Mouse (Mus musculus): Measurements from ENCODE around the gene Ppef1. TPM values are rescaled to one million over a fixed set of nuclear protein-coding genes. Genes with fewer than 3 reads are reported as not detected.

The Ppef1 gene
- polyA plus RNA-seq, 1 experiment from 2014 or later: 2.9 TPM

DNA sequence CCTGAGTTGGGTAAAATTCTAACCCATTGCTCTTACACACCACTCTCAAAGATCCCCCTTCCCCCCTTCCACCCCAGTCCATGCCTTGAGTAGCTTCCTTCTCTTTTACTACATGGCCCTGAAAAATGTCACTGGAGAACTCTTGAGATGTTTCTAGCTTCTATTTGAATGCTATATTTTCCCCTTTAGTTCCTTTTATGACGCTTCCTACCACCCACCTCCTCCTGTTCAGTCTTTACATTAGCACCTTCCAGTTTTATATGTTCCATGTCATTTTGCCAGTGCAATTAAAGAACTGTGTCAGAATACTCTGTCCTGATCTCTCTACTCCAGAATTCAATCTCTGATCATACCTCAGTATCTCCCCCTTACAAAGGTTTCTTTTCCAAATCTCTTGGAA, 65.6 kb downstream of the Ppef1 start:
- Histone ChIP-seq H3K4me1 (replicated peaks) (no peaks in the 10 kb centered on the region), H3K4me2 (no peak overlapping the region), H3K27ac (no peak overlapping the region), H3K27me3 (peaks cover 18% of the 10 kb centered on the region), H3K9ac (no peak overlapping the region), H3K9me3 (no peaks in the 10 kb centered on the region), H3K4me3 (no peak overlapping the region), H3K36me3 (no peaks in the 10 kb centered on the region)
- ATAC-seq (ENCODE audit: low FRiP score): no peak
- 82% methylated on average over 1 of the region's 1 CpGs for WGBS

DNA sequence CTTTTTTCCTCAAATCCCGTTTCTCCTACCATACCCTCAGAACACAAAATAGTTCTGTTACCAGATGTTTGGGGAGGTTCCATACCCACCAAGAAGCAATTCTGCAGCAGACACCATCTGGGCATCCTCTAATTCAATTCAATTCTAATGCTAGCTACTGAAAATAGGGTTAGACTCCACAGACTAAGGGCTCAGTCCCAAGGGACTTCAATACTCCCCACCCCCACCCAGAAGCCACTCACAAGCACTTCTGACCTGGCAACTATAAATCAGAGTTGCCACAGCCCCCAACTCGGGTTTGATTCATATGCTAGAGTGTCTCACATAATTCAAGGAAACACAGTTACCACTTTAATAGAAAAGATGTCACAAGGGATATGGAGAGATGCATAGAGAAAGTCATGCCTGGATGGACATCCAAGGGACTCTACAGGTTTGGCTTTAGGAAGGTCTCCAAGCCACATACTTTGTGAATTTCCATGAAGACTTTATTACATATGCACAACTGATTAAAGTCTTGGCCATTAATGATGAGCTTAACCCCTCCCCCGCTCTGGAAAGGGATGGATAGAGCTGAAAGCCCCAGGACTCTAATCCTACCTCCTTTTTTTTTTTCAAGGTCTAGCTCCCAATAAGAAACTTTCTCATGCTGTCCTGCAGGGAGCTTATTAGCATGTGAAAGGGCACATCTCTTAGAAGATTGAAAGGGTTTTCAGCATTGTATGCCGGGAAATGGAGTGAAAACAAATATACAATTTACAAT, 124.5 kb downstream of the Ppef1 start:
- Histone ChIP-seq H3K36me3 (no peaks in the 10 kb centered on the region), H3K4me1 (replicated peaks) (no peaks in the 10 kb centered on the region; the same call in 1 of the 2 replicates), H3K4me2 (no peak overlapping the region), H3K27ac (no peak overlapping the region), H3K27me3 (peaks cover 11% of the 10 kb centered on the region), H3K9me3 (no peaks in the 10 kb centered on the region), H3K9ac (no peak overlapping the region), H3K4me3 (no peak overlapping the region)
- 21% methylated on average over 4 of the region's 4 CpGs for WGBS
- ATAC-seq (ENCODE audit: low FRiP score): no peak

- Histone ChIP-seq H3K27ac (no peak overlapping the region), H3K4me1 (replicated peaks) (no peaks in the 10 kb centered on the region; the same call in 1 of the 2 replicates), H3K9me3 (no peaks in the 10 kb centered on the region), H3K4me2 (no peak overlapping the region), H3K4me3 (no peak overlapping the region), H3K27me3 (peaks cover 15% of the 10 kb centered on the region), H3K9ac (no peak overlapping the region), H3K36me3 (no peaks in the 10 kb centered on the region)
- ATAC-seq (ENCODE audit: low FRiP score): no peak
- WGBS: 46% methylated on average over 2 of the region's 2 CpGs
These were observed 125.1 kb downstream of the Ppef1 start for GRCm38 (mm10) chrX:160610482-160610881.

DNA sequence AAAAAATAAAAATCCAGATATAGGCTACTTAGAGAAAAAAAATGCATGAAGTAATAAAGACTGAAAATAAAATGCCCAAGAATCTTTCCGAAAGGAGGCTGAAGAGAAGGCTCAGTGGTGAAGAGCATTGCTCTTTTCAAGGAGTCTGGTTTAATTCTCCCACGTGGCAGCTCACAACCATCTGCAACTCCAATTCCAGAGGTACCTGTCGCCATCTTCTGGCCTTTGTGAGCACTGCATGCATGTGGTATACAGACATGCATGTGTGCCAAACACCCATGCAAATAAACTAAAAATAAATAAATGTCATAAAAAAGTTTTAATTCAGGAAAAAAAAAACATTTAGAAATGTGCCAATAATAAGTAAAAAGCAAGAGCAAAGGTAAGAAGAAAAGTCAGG, 125.7 kb downstream of the Ppef1 start:
- WGBS: 37% methylated on average over 3 of the region's 3 CpGs
- Histone ChIP-seq H3K9me3 (no peaks in the 10 kb centered on the region), H3K4me2 (no peak overlapping the region), H3K4me3 (no peak overlapping the region), H3K27ac (no peak overlapping the region), H3K4me1 (replicated peaks) (no peaks in the 10 kb centered on the region; the same call in 1 of the 2 replicates), H3K9ac (no peak overlapping the region), H3K27me3 (peaks cover 21% of the 10 kb centered on the region), H3K36me3 (no peaks in the 10 kb centered on the region)
- ATAC-seq (ENCODE audit: low FRiP score): no peak

- Histone ChIP-seq H3K27me3 (peaks cover 40% of the 10 kb centered on the region), H3K4me3 (no peak overlapping the region), H3K36me3 (no peaks in the 10 kb centered on the region), H3K4me2 (no peak overlapping the region), H3K27ac (no peak overlapping the region), H3K9ac (no peak overlapping the region), H3K4me1 (replicated peaks) (peaks cover 4% of the 10 kb centered on the region; the same call in 1 of the 2 replicates), H3K9me3 (no peaks in the 10 kb centered on the region)
- WGBS: 56% methylated on average over 6 of the region's 6 CpGs
- ATAC-seq (ENCODE audit: low FRiP score): no peak
These were observed 131.5 kb downstream of the Ppef1 start for GRCm38 (mm10) chrX:160603981-160604541.

GRCm38 (mm10) chrX:160603316-160603715, 132.2 kb downstream of the Ppef1 start:
- no peaks in the 10 kb centered on the region for H3K9me3 ChIP-seq
- ATAC-seq (ENCODE audit: low FRiP score): no peak
- H3K4me2 ChIP-seq: no peak overlapping the region
- 88% methylated on average over 2 of the region's 2 CpGs for WGBS
- H3K27me3 ChIP-seq: peaks cover 40% of the 10 kb centered on the region
- H3K4me3 ChIP-seq: no peak overlapping the region
- H3K4me1 ChIP-seq (replicated peaks): peaks cover 12% of the 10 kb centered on the region
- no peak overlapping the region for H3K9ac ChIP-seq
- H3K27ac ChIP-seq: no peak overlapping the region
- H3K36me3 ChIP-seq: no peaks in the 10 kb centered on the region

- 92% methylated on average over 1 of the region's 1 CpGs for WGBS
- peaks cover 42% of the 10 kb centered on the region for H3K27me3 ChIP-seq
- no peak overlapping the region for H3K4me2 ChIP-seq
- H3K4me1 ChIP-seq (replicated peaks): peaks cover 15% of the 10 kb centered on the region
- no peak overlapping the region for H3K9ac ChIP-seq
- ATAC-seq (ENCODE audit: low FRiP score): no peak
- no peak overlapping the region for H3K27ac ChIP-seq
- H3K9me3 ChIP-seq: no peaks in the 10 kb centered on the region
- H3K36me3 ChIP-seq: no peaks in the 10 kb centered on the region
- H3K4me3 ChIP-seq: no peak overlapping the region
These were observed 132.8 kb downstream of the Ppef1 start for GRCm38 (mm10) chrX:160602770-160603169.

DNA sequence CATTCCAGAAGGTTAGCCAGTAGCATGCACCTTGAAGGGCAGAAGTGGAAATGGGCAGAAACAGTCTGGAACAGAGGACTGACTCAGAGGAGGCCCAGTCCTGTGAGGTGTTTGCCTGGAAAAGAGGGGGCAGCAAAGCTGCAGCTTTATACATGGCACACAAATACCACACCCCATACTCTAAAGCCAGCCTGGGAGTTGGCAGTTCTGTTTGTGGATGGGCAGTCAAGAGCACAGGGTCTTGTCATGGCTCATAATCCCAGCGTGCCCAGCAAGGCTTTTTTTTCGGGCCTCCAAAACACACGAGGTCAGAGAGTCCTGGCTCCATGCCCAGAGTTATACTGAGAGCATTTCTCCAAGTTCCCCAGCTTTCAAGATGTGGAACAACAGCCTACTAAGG, 134.5 kb downstream of the Ppef1 start:
- no peaks in the 10 kb centered on the region for H3K9me3 ChIP-seq
- H3K4me2 ChIP-seq: no peak overlapping the region
- ATAC-seq (ENCODE audit: low FRiP score): no peak
- H3K4me3 ChIP-seq: no peak overlapping the region
- 55% methylated on average over 3 of the region's 3 CpGs for WGBS
- no peaks in the 10 kb centered on the region for H3K36me3 ChIP-seq
- H3K4me1 ChIP-seq (replicated peaks): peaks cover 15% of the 10 kb centered on the region
- H3K27ac ChIP-seq: no peak overlapping the region
- peaks cover 47% of the 10 kb centered on the region for H3K27me3 ChIP-seq
- no peak overlapping the region for H3K9ac ChIP-seq

GRCm38 (mm10) chrX:160598562-160599458, 136.8 kb downstream of the Ppef1 start:
- Histone ChIP-seq H3K9me3 (no peaks in the 10 kb centered on the region), H3K9ac (no peak overlapping the region), H3K4me1 (replicated peaks) (peaks cover 15% of the 10 kb centered on the region), H3K27me3 (peaks cover 28% of the 10 kb centered on the region), H3K36me3 (no peaks in the 10 kb centered on the region), H3K27ac (peak overlapping the region; percentile 62), H3K4me3 (no peak overlapping the region), H3K4me2 (no peak overlapping the region)
- WGBS: 31% methylated on average over 3 of the region's 3 CpGs
- peak; percentile 88 for ATAC-seq (ENCODE audit: low FRiP score)

GRCm38 (mm10) chrX:160598055-160598454, 137.5 kb downstream of the Ppef1 start:
- Histone ChIP-seq H3K9ac (no peak overlapping the region), H3K4me2 (no peak overlapping the region), H3K9me3 (no peaks in the 10 kb centered on the region), H3K27ac (peak overlapping the region; percentile 62), H3K4me1 (replicated peaks) (peaks cover 15% of the 10 kb centered on the region), H3K27me3 (peaks cover 25% of the 10 kb centered on the region; the same call in 1 of the 2 replicates), H3K36me3 (no peaks in the 10 kb centered on the region), H3K4me3 (no peak overlapping the region)
- no peak for ATAC-seq (ENCODE audit: low FRiP score)
- 72% methylated on average over 2 of the region's 2 CpGs for WGBS

- H3K27ac ChIP-seq: no peak overlapping the region
- 84% methylated on average over 6 of the region's 6 CpGs for WGBS
- no peak overlapping the region for H3K9ac ChIP-seq
These were observed 142.6 kb downstream of the Ppef1 start for GRCm38 (mm10) chrX:160592933-160593332.

DNA sequence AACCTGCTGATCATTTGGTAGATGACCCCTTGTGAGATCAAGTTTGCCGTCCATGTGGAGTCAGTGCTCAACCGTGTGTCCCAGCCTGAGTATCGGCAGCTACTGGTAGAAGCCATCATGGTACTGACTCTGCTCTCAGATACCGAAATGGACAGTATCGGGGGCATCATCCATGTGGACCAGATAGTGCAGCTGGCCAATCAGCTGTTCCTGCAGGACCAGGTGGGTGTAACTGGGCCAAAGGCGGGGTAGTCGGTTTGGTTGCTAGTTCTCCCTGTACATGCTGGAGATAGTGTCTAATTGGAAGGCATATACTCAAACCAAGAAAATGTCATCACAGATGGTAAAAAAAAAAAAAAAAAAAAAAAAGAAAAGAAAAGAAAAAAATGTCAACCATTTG, 145.4 kb downstream of the Ppef1 start:
- no peaks in the 10 kb centered on the region for H3K36me3 ChIP-seq
- H3K4me3 ChIP-seq: no peak overlapping the region
- H3K9me3 ChIP-seq: no peaks in the 10 kb centered on the region
- no peak overlapping the region for H3K4me2 ChIP-seq
- no peak overlapping the region for H3K9ac ChIP-seq
- ATAC-seq (ENCODE audit: low FRiP score): no peak
- WGBS: 97% methylated on average over 7 of the region's 7 CpGs
- H3K27me3 ChIP-seq: peaks cover 25% of the 10 kb centered on the region; the same call in 1 of the 2 replicates
- H3K4me1 ChIP-seq (replicated peaks): no peaks in the 10 kb centered on the region
- no peak overlapping the region for H3K27ac ChIP-seq

More at GRCm38 (mm10) chrX:160592933-160593332, 142.6 kb downstream of the Ppef1 start:
- no peak overlapping the region for H3K4me2 ChIP-seq
- H3K36me3 ChIP-seq: no peaks in the 10 kb centered on the region
- ATAC-seq (ENCODE audit: low FRiP score): no peak
- no peaks in the 10 kb centered on the region for H3K9me3 ChIP-seq
- H3K4me3 ChIP-seq: no peak overlapping the region
- no peaks in the 10 kb centered on the region for H3K4me1 ChIP-seq (replicated peaks)
- H3K27me3 ChIP-seq: peaks cover 28% of the 10 kb centered on the region; the same call in 1 of the 2 replicates
